Mouse (Mus musculus) neural tube, embryonic 15.5 days (tissue): Measurements from ENCODE around the gene Fchsd2. TPM values are rescaled to one million over a fixed set of nuclear protein-coding genes. Genes with fewer than 3 reads are reported as not detected.

Experiments used
- ATAC-seq: fragments of 200-750 bp; cut with Nextera tagmentation; 2 replicates; pipeline ENCODE4 v1.8.0; 2017; ENCODE audit warnings: mild to moderate bottlenecking, moderate TSS enrichment, moderate library complexity; ENCODE audit not compliant: low FRiP score
- H3K27ac ChIP-seq: fragments of 300-500 bp; sonication (generic); replicated peaks from 2 replicates; pipeline ENCODE4 v1.5.1; 2015; ENCODE audit warnings: mild to moderate bottlenecking, inconsistent platforms
- H3K27me3 ChIP-seq: fragments of 300-500 bp; sonication (generic); replicated peaks from 2 replicates; pipeline ENCODE4 v1.6.1; 2015; ENCODE audit warnings: inconsistent platforms
- H3K36me3 ChIP-seq: fragments of 300-500 bp; sonication (generic); 2 replicates; pipeline ENCODE4 v1.6.1; 2015; ENCODE audit warnings: inconsistent platforms
- H3K4me1 ChIP-seq: fragments of 300-500 bp; sonication (generic); 2 replicates; pipeline ENCODE4 v1.6.1; 2015; ENCODE audit warnings: inconsistent platforms
- H3K4me2 ChIP-seq: fragments of 300-500 bp; sonication (generic); 2 replicates; pipeline ENCODE4 v1.6.1; 2015; ENCODE audit warnings: inconsistent platforms, mild to moderate bottlenecking, moderate library complexity
- H3K4me3 ChIP-seq: fragments of 300-500 bp; sonication (generic); replicated peaks from 2 replicates; pipeline ENCODE4 v1.5.1; 2015; ENCODE audit warnings: mild to moderate bottlenecking, inconsistent platforms
- H3K9ac ChIP-seq: fragments of 300-500 bp; sonication (generic); replicated peaks from 2 replicates; pipeline ENCODE4 v1.6.1; 2015; ENCODE audit warnings: mild to moderate bottlenecking, inconsistent platforms
- H3K9me3 ChIP-seq: fragments of 300-500 bp; sonication (generic); replicated peaks from 2 replicates; pipeline ENCODE4 v1.6.1; 2016; ENCODE audit warnings: inconsistent platforms
- WGBS: fragments of 180-500 bp; shearing (Covaris S2); methylation state at CpG from one replicate; pipeline ENCODE4 v1.1.7; 2015; ENCODE audit warnings: mixed read lengths; 5-methylcytosine and 5-hydroxymethylcytosine counted together
- polyA plus RNA-seq: library from polyadenylated mRNA; unstranded; fragments of >200 nt; fragmentation: Nextera tagmentation; extraction: Ambion mirVana; gene quantifications from 2 replicates; pipeline ENCODE4 v1.2.1, GENCODE M21; 2015

Fchsd2 gene
- 35.9 and 39.4 TPM in 2 replicates for polyA plus RNA-seq

- Histone ChIP-seq H3K4me2 (no peak within 1 kb of the TSS), H3K9ac (no peak within 1 kb of the TSS), H3K4me1 (no peaks in the 10 kb centered on the region), H3K4me3 (no peak within 1 kb of the TSS), H3K27ac (no peak within 1 kb of the TSS), H3K36me3 (no peaks in the 10 kb centered on the region), H3K9me3 (no peaks in the 10 kb centered on the region), H3K27me3 (no peaks in the 10 kb centered on the region)
- ATAC-seq: no peak
- 82% methylated on average over 7 of the region's 7 CpGs for WGBS
Observed at GRCm38 (mm10) chr7:101092618-101093017, at the start of gene Fchsd2. Gene Fchsd2, plus strand, starts transcription at chr7:101092863.

- Histone ChIP-seq H3K4me2 (no peak overlapping the region), H3K9me3 (no peaks in the 10 kb centered on the region), H3K36me3 (no peaks in the 10 kb centered on the region), H3K9ac (no peak overlapping the region), H3K27ac (no peak overlapping the region), H3K4me1 (no peaks in the 10 kb centered on the region), H3K27me3 (no peaks in the 10 kb centered on the region), H3K4me3 (no peak overlapping the region)
- 66% methylated on average over 8 of the region's 8 CpGs for WGBS
- no peak for ATAC-seq
Observed at GRCm38 (mm10) chr7:101043846-101044541, 48.7 kb upstream of the Fchsd2 start.

- H3K4me1 ChIP-seq: 0 out of 2 replicates have a peak, but pooled peaks cover 4% of the 10 kb centered on the region
- no peak overlapping the region for H3K27ac ChIP-seq
- H3K9me3 ChIP-seq: no peaks in the 10 kb centered on the region
- no peaks in the 10 kb centered on the region for H3K27me3 ChIP-seq
- H3K4me3 ChIP-seq: no peak overlapping the region
- no peak overlapping the region for H3K4me2 ChIP-seq
- no peak overlapping the region for H3K9ac ChIP-seq
- H3K36me3 ChIP-seq: no peaks in the 10 kb centered on the region
- ATAC-seq: no peak
- WGBS: 83% methylated on average over 5 of the region's 5 CpGs
Observed at GRCm38 (mm10) chr7:101048247-101048646, 44.4 kb upstream of the Fchsd2 start.

GRCm38 (mm10) chr7:101049326-101050087, 43.2 kb upstream of the Fchsd2 start:
- H3K4me2 ChIP-seq: no peak overlapping the region
- H3K9ac ChIP-seq: no peak overlapping the region
- H3K4me3 ChIP-seq: no peak overlapping the region
- WGBS: 81% methylated on average over 7 of the region's 7 CpGs
- H3K9me3 ChIP-seq: no peaks in the 10 kb centered on the region
- H3K27me3 ChIP-seq: no peaks in the 10 kb centered on the region
- H3K27ac ChIP-seq: no peak overlapping the region
- 0 out of 2 replicates have a peak, but pooled peaks cover 4% of the 10 kb centered on the region for H3K4me1 ChIP-seq
- no peaks in the 10 kb centered on the region for H3K36me3 ChIP-seq
- ATAC-seq: no peak

GRCm38 (mm10) chr7:101050724-101051550, 41.7 kb upstream of the Fchsd2 start:
- Histone ChIP-seq H3K4me2 (no peak overlapping the region), H3K4me1 (0 out of 2 replicates have a peak, but pooled peaks cover 4% of the 10 kb centered on the region), H3K9ac (no peak overlapping the region), H3K27ac (no peak overlapping the region), H3K27me3 (no peaks in the 10 kb centered on the region), H3K4me3 (no peak overlapping the region), H3K36me3 (no peaks in the 10 kb centered on the region), H3K9me3 (no peaks in the 10 kb centered on the region)
- WGBS: 82% methylated on average over 13 of the region's 13 CpGs
- no peak for ATAC-seq

- no peak overlapping the region for H3K27ac ChIP-seq
- H3K36me3 ChIP-seq: no peaks in the 10 kb centered on the region
- H3K9me3 ChIP-seq: no peaks in the 10 kb centered on the region
- WGBS: 19% methylated on average over 11 of the region's 11 CpGs
- H3K9ac ChIP-seq: no peak overlapping the region
- H3K4me2 ChIP-seq: no peak overlapping the region
- H3K4me1 ChIP-seq: 0 out of 2 replicates have a peak, but pooled peaks cover 4% of the 10 kb centered on the region
- H3K27me3 ChIP-seq: no peaks in the 10 kb centered on the region
- ATAC-seq: peak; percentile 57
- H3K4me3 ChIP-seq: no peak overlapping the region
Observed at GRCm38 (mm10) chr7:101051551-101052221, 41.0 kb upstream of the Fchsd2 start.

GRCm38 (mm10) chr7:101053136-101053535, 39.5 kb upstream of the Fchsd2 start:
- Histone ChIP-seq H3K27ac (no peak overlapping the region), H3K4me2 (no peak overlapping the region), H3K36me3 (no peaks in the 10 kb centered on the region), H3K4me1 (0 out of 2 replicates have a peak, but pooled peaks cover 4% of the 10 kb centered on the region), H3K9ac (no peak overlapping the region), H3K4me3 (no peak overlapping the region), H3K9me3 (no peaks in the 10 kb centered on the region), H3K27me3 (no peaks in the 10 kb centered on the region)
- 67% methylated on average over 2 of the region's 2 CpGs for WGBS
- ATAC-seq: no peak

GRCm38 (mm10) chr7:101057309-101057708, 35.4 kb upstream of the Fchsd2 start:
- no peak for ATAC-seq
- no peak overlapping the region for H3K4me2 ChIP-seq

GRCm38 (mm10) chr7:101059188-101059587, 33.5 kb upstream of the Fchsd2 start:
- no peak for ATAC-seq
- 77% methylated on average over 5 of the region's 5 CpGs for WGBS
- H3K4me2 ChIP-seq: no peak overlapping the region
- H3K27ac ChIP-seq: no peak overlapping the region
- no peak overlapping the region for H3K9ac ChIP-seq
- no peaks in the 10 kb centered on the region for H3K27me3 ChIP-seq
- peaks cover 7% of the 10 kb centered on the region; the same call in 1 of the 2 replicates for H3K4me1 ChIP-seq
- no peaks in the 10 kb centered on the region for H3K9me3 ChIP-seq
- H3K36me3 ChIP-seq: no peaks in the 10 kb centered on the region
- no peak overlapping the region for H3K4me3 ChIP-seq

More at GRCm38 (mm10) chr7:101057309-101057708, 35.4 kb upstream of the Fchsd2 start:
- H3K27ac ChIP-seq: no peak overlapping the region
- H3K4me3 ChIP-seq: no peak overlapping the region
- no peak overlapping the region for H3K9ac ChIP-seq
- WGBS: 36% methylated on average over 4 of the region's 4 CpGs
- H3K9me3 ChIP-seq: no peaks in the 10 kb centered on the region
- no peaks in the 10 kb centered on the region for H3K27me3 ChIP-seq
- H3K36me3 ChIP-seq: no peaks in the 10 kb centered on the region
- peaks cover 7% of the 10 kb centered on the region; the same call in 1 of the 2 replicates for H3K4me1 ChIP-seq

- H3K9ac ChIP-seq: no peak overlapping the region
- peaks cover 7% of the 10 kb centered on the region; the same call in 1 of the 2 replicates for H3K4me1 ChIP-seq
- H3K27ac ChIP-seq: no peak overlapping the region
- H3K9me3 ChIP-seq: no peaks in the 10 kb centered on the region
- no peak for ATAC-seq
- no peaks in the 10 kb centered on the region for H3K27me3 ChIP-seq
- H3K36me3 ChIP-seq: no peaks in the 10 kb centered on the region
- H3K4me3 ChIP-seq: no peak overlapping the region
- 70% methylated on average over 5 of the region's 5 CpGs for WGBS
- no peak overlapping the region for H3K4me2 ChIP-seq
Observed at GRCm38 (mm10) chr7:101060476-101060875, 32.2 kb upstream of the Fchsd2 start.

- Histone ChIP-seq H3K27ac (no peak overlapping the region), H3K4me2 (peak overlapping the region; percentile 40), H3K27me3 (no peaks in the 10 kb centered on the region), H3K36me3 (no peaks in the 10 kb centered on the region), H3K4me3 (no peak overlapping the region), H3K9ac (no peak overlapping the region), H3K9me3 (no peaks in the 10 kb centered on the region), H3K4me1 (peaks cover 7% of the 10 kb centered on the region; the same call in 1 of the 2 replicates)
- WGBS: 9% methylated on average over 17 of the region's 17 CpGs
- peak; percentile 65 for ATAC-seq
Observed at GRCm38 (mm10) chr7:101061381-101061780, 31.3 kb upstream of the Fchsd2 start.
